Mouse (Mus musculus) cerebellum, adult 2 months (tissue): ENCODE data around the gene Ccnd1.

Experiments
- CTCF ChIP-seq: fragments of 200-500 bp; IDR thresholded peaks from 2 replicates; pipeline ENCODE4 v1.5.1; 2011; ENCODE audit warnings: low read depth, mild to moderate bottlenecking, control low read depth, low read length, moderate library complexity, borderline replicate concordance; ENCODE audit not compliant: insufficient read depth
- POLR2A ChIP-seq: fragments of 200-500 bp; IDR thresholded peaks from 2 replicates; pipeline ENCODE4 v1.6.1; 2011; ENCODE audit warnings: low read length, control low read depth, borderline replicate concordance; ENCODE audit not compliant: insufficient read depth

DNA sequence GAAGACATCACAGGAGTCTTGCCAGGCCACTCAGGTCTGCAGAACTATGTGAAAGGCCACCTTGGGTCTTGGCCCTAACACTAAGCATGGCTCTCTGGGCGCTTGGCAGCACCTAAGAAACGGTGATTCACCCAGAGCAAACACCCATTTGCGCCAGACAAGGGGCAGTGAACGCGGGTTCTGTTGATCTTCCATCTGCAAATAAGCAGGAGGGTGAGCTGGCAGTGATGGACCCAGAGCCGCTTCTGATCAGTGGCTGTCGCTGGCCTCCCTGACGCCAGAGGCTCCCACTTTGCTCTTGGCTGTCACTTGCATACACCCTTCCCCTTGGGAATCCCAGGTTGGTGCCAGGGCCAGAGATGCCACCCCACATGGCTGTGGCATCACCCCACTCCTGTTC lies 10.2 kb downstream of the Ccnd1 start:
- TF ChIP-seq POLR2A: no peak
- TF ChIP-seq CTCF: no peak
